In genomic region chrX:105767177-105767764, GRCm38 (mm10) we compare ENCODE assay signal across 10 mouse cellular contexts. TPM values are rescaled to one million over a fixed set of nuclear protein-coding genes. Genes with fewer than 3 reads are reported as not detected.
DNase-seq lines count a peak whose midpoint lies in the region; ATAC-seq and TF ChIP-seq lines count a peak whose summit lies in the region.
"Had no signal": no experiment of that assay in that cellular context is flagged by ENCODE, and none has a peak within 500 bp of the region (broad histone marks: within the 10 kb centered on the region; RNA-seq: fewer than 3 reads in every experiment).

No protein-coding gene starts in this region.

- H3K27me3 ChIP-seq in kidney, embryonic 14.5 days (ENCODE audit: control insufficient read depth, insufficient read depth, low read length): peaks cover 36% of the 10 kb centered on the region
- peaks cover 3% of the 10 kb centered on the region; the same call in 1 of the 2 replicates for H3K27me3 ChIP-seq in kidney, adult 2 months (replicated peaks; ENCODE audit: control insufficient read depth, insufficient read depth, low read length)
- H3K27me3 ChIP-seq in thymus, adult 2 months (ENCODE audit: control insufficient read depth, insufficient read depth, low read length): peaks cover 4% of the 10 kb centered on the region; the same call in 1 of the 2 replicates

- H3K9me3 ChIP-seq in kidney, embryonic 14.5 days (ENCODE audit: control insufficient read depth, low read length): no peaks in the 10 kb centered on the region

- H3K9ac ChIP-seq in kidney, embryonic 14.5 days (ENCODE audit: low read depth, low read length): no peak overlapping the region

- H3K4me2 ChIP-seq in kidney, embryonic 14.5 days (replicated peaks; ENCODE audit: low read depth, low read length): no peak overlapping the region
- H3K4me2 ChIP-seq: liver, embryonic 11.5 days had no signal

- peak; percentile 18 for ATAC-seq in kidney, embryonic 14.5 days (ENCODE audit: low FRiP score, low TSS enrichment)

- peak; percentile 1 for DNase-seq in adrenal gland, postnatal 25 days
- no peak for DNase-seq in adrenal gland, adult 8-10 months
- DNase-seq in kidney, adult 2 months: no peak
- peak; percentile 15 for DNase-seq in cerebellum, postnatal 25 days
- DNase-seq in heart, postnatal 4 days: peak; percentile 27
- DNase-seq in thymus, adult 2 months: no peak
- no peak for DNase-seq in left cerebral cortex, postnatal 25 days (ENCODE audit: low spot score in 2 of 2)

- no peak for TF ChIP-seq POLR2A in kidney, adult 2 months (IDR thresholded peaks at IDR 0.05; ENCODE audit: low read depth, low read length)
- TF ChIP-seq POLR2A in thymus, adult 2 months (IDR thresholded peaks at IDR 0.05; ENCODE audit: control insufficient read depth, extremely low read depth, insufficient read depth, low read length, poor library complexity): no peak

- H3K4me1 ChIP-seq in kidney, embryonic 14.5 days (ENCODE audit: control insufficient read depth, insufficient read depth, low read length): no peaks in the 10 kb centered on the region
- H3K4me1 ChIP-seq in kidney, adult 2 months (ENCODE audit: control insufficient read depth, insufficient read depth, low read length): 0 out of 2 replicates have a peak, but pooled peaks cover 4% of the 10 kb centered on the region
- H3K4me1 ChIP-seq in thymus, adult 2 months (replicated peaks; ENCODE audit: control insufficient read depth, insufficient read depth, low read length): peaks cover 5% of the 10 kb centered on the region

- no peak for TF ChIP-seq CTCF in kidney, adult 2 months (conservative IDR thresholded peaks at IDR 0.05; ENCODE audit: insufficient read depth, insufficient read length, low read depth, low read length)
- TF ChIP-seq CTCF in thymus, adult 2 months (IDR thresholded peaks at IDR 0.05; ENCODE audit: borderline replicate concordance, control insufficient read depth, extremely low read depth, insufficient read depth, low read length, poor library complexity): no peak

- WGBS in kidney, embryonic 14.5 days: 40% methylated on average over 9 of the region's 9 CpGs
- 26% methylated on average over 9 of the region's 9 CpGs for WGBS in kidney, adult 2 months
- 68% methylated on average over 9 of the region's 9 CpGs for WGBS in thymus, adult 2 months

- intact Hi-C loops in left cerebral cortex, postnatal 25 days (cut with DNase I): no loop called here

- H3K4me3 ChIP-seq in kidney, embryonic 14.5 days (ENCODE audit: low read length): no peak overlapping the region
- no peak overlapping the region for H3K4me3 ChIP-seq in kidney, adult 2 months (ENCODE audit: insufficient read depth, low read depth, low read length)
- no peak overlapping the region for H3K4me3 ChIP-seq in thymus, adult 2 months (ENCODE audit: control insufficient read depth, insufficient read depth, low read length)

- H3K27ac ChIP-seq in kidney, embryonic 14.5 days (ENCODE audit: low read depth, low read length): no peak overlapping the region
- H3K27ac ChIP-seq in kidney, adult 2 months (ENCODE audit: insufficient read depth, low read depth, low read length): no peak overlapping the region
- no peak overlapping the region for H3K27ac ChIP-seq in thymus, adult 2 months (ENCODE audit: control insufficient read depth, insufficient read depth, low read length)

- no peaks in the 10 kb centered on the region for H3K36me3 ChIP-seq in kidney, embryonic 14.5 days (ENCODE audit: control insufficient read depth, insufficient read depth, low read length)
- H3K36me3 ChIP-seq in kidney, adult 2 months (ENCODE audit: control insufficient read depth, insufficient read depth, low read length): no peaks in the 10 kb centered on the region
- H3K36me3 ChIP-seq in thymus, adult 2 months (ENCODE audit: control insufficient read depth, insufficient read depth, low read length): no peaks in the 10 kb centered on the region

RNA-seq across cellular contexts. Expression of gene Fgf16, which starts 3.2 kb away (rescaled TPM):
- total RNA-seq in adrenal gland, postnatal 25 days (2021): not detected in 2 replicates
- total RNA-seq in adrenal gland, adult 8-10 months (2022): under 1 TPM; 0.17 to 0.59 (median 0.40) TPM
- polyA plus RNA-seq in kidney, embryonic 14.5 days (2014; fragmentation: Nextera tagmentation; extraction: Ambion mirVana): not detected in 2 replicates
- polyA plus RNA-seq in kidney, adult 2 months (2012; rRNA removed): 0.15 and 0.19 TPM in 2 replicates
- 1 to 10 TPM; 8.3 to 9.9 TPM for total RNA-seq in heart, postnatal 4 days (2021)
- polyA plus RNA-seq in thymus, adult 2 months (2012; rRNA removed): 0.14 and 0.86 TPM in 2 replicates
- total RNA-seq in left cerebral cortex, postnatal 25 days (2021): under 1 TPM; 0.32 to 0.85 TPM
- total RNA-seq: megakaryocyte-erythroid progenitor cell, adult 5-6 weeks had no signal
- polyA plus RNA-seq: liver, embryonic 11.5 days had no signal

Comparison
In these comparisons a context has a peak if more than half of its experiments do, and no peak if none do; other contexts are left out.
1. DNase-seq: peak in adrenal gland, postnatal 25 days (single experiment), cerebellum, postnatal 25 days (2 of 2) and heart, postnatal 4 days (single experiment); none in adrenal gland, adult 8-10 months (single experiment), kidney, adult 2 months (single experiment), thymus, adult 2 months (single experiment) and left cerebral cortex, postnatal 25 days (0 of 2).